Mouse (Mus musculus) v-Abl transformed pro-B cells (cell line): ENCODE results near the gene Gm8356.
"Not testable (repeated sequence)": the region's sequence is repeated elsewhere in the genome, so short reads cannot be mapped to it uniquely, and the experiment has no call there.

ENCODE experiments used
- in situ Hi-C, 2 experiments: fragments of 400-800 bp; cut with MboI; formaldehyde crosslinking; loops; one replicate each; pipeline ENCODE4 v1.15.1; 2025; ENCODE audit not compliant: unreplicated experiment in 2 of 2

The Gm8356 gene

DNA sequence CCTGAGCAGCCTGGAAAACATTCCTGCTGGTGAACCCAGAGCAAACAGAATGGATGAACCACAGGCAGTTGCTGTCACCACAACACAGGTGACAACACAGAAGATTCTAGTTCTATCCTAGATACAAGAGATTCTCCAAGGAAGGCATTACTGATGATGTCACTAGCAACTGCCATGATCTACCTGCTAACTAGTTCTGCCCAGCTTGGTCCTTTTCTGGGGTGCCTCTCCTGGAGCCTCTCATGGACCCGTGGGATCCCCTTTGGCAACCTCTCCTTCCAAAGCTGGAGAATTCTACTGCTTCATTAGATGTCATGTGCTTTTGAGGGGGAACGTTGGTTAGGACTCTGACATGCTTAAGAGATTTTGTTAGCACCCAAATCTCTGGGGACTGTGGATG, at the start of gene Gm8356:
Gm8356 (minus strand) TSS at position 101 of the 400 bp plus-strand sequence.
- in situ Hi-C loops = not testable (repeated sequence)

- in situ Hi-C loops = not testable (repeated sequence)
These were observed 50.8 kb downstream of the Gm8356 start for GRCm38 (mm10) chr14:6486331-6486730.

DNA sequence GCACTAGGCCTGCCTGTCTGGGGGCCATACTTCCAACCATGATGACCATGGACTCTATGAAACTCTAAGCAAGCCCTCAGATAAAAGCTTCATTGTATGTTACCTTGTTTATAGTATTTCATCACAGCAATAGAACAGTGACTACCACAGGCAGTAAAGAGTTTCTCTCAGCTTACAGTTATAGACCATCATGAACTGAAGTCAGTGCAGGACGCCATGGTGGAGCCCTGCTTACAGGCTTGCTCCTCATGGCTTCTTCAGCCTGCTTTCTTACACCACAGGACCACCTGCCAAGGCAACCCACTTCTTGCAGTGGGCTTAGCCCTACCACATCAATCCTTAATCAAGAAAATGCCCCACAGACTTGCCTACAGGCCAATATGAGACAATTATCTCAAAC, 51.5 kb downstream of the Gm8356 start:
- in situ Hi-C loops = not testable (repeated sequence)

- in situ Hi-C loops = not testable (repeated sequence)
These were observed 55.0 kb downstream of the Gm8356 start for GRCm38 (mm10) chr14:6482126-6482525.
